Mouse (Mus musculus) neural tube, embryonic 15.5 days (tissue): ENCODE data around the gene Stard13. TPM values are rescaled to one million over a fixed set of nuclear protein-coding genes. Genes with fewer than 3 reads are reported as not detected.

Experiments used
- ATAC-seq: fragments of 200-750 bp; cut with Nextera tagmentation; 2 replicates; pipeline ENCODE4 v1.8.0; 2017; ENCODE audit warnings: mild to moderate bottlenecking, moderate TSS enrichment, moderate library complexity; ENCODE audit not compliant: low FRiP score
- H3K27ac ChIP-seq: fragments of 300-500 bp; sonication (generic); replicated peaks from 2 replicates; pipeline ENCODE4 v1.5.1; 2015; ENCODE audit warnings: mild to moderate bottlenecking, inconsistent platforms
- H3K27me3 ChIP-seq: fragments of 300-500 bp; sonication (generic); replicated peaks from 2 replicates; pipeline ENCODE4 v1.6.1; 2015; ENCODE audit warnings: inconsistent platforms
- H3K36me3 ChIP-seq: fragments of 300-500 bp; sonication (generic); 2 replicates; pipeline ENCODE4 v1.6.1; 2015; ENCODE audit warnings: inconsistent platforms
- H3K4me1 ChIP-seq: fragments of 300-500 bp; sonication (generic); 2 replicates; pipeline ENCODE4 v1.6.1; 2015; ENCODE audit warnings: inconsistent platforms
- H3K4me2 ChIP-seq: fragments of 300-500 bp; sonication (generic); 2 replicates; pipeline ENCODE4 v1.6.1; 2015; ENCODE audit warnings: inconsistent platforms, mild to moderate bottlenecking, moderate library complexity
- H3K4me3 ChIP-seq: fragments of 300-500 bp; sonication (generic); replicated peaks from 2 replicates; pipeline ENCODE4 v1.5.1; 2015; ENCODE audit warnings: mild to moderate bottlenecking, inconsistent platforms
- H3K9ac ChIP-seq: fragments of 300-500 bp; sonication (generic); replicated peaks from 2 replicates; pipeline ENCODE4 v1.6.1; 2015; ENCODE audit warnings: mild to moderate bottlenecking, inconsistent platforms
- H3K9me3 ChIP-seq: fragments of 300-500 bp; sonication (generic); replicated peaks from 2 replicates; pipeline ENCODE4 v1.6.1; 2016; ENCODE audit warnings: inconsistent platforms
- WGBS: fragments of 180-500 bp; shearing (Covaris S2); methylation state at CpG from one replicate; pipeline ENCODE4 v1.1.7; 2015; ENCODE audit warnings: mixed read lengths; 5-methylcytosine and 5-hydroxymethylcytosine counted together
- polyA plus RNA-seq: library from polyadenylated mRNA; unstranded; fragments of >200 nt; fragmentation: Nextera tagmentation; extraction: Ambion mirVana; gene quantifications from 2 replicates; pipeline ENCODE4 v1.2.1, GENCODE M21; 2015

Stard13 gene
- polyA plus RNA-seq, 1 experiment from 2014 or later, result 5.9 TPM

DNA sequence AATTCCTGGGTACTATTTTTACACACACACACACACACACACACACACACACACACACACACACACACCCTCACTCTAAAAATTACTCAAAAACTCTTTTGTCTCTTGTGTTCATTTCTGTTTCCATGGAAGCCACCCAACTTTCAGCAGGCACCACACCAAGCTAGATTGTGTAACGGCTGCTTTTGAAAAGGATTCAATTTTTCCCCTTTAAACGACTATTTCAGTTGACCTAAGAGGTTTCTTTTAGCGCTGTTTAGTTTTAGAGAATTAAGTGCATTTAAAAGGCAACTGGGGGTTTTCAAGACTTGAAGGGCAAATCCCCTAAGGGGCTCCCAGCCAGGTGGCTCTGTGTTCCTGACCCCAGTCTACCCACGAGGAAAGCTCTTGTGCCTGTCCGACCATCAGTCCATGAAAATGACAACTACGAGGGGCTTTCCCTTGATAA lies 123.2 kb downstream of the Stard13 start:
- Histone ChIP-seq H3K4me1 (peaks cover 11% of the 10 kb centered on the region), H3K9ac (no peak overlapping the region), H3K27me3 (no peaks in the 10 kb centered on the region), H3K4me3 (no peak overlapping the region), H3K9me3 (no peaks in the 10 kb centered on the region), H3K27ac (no peak overlapping the region), H3K4me2 (no peak overlapping the region), H3K36me3 (no peaks in the 10 kb centered on the region)
- WGBS, result 52% methylated on average over 6 of the region's 6 CpGs
- no peak for ATAC-seq

DNA sequence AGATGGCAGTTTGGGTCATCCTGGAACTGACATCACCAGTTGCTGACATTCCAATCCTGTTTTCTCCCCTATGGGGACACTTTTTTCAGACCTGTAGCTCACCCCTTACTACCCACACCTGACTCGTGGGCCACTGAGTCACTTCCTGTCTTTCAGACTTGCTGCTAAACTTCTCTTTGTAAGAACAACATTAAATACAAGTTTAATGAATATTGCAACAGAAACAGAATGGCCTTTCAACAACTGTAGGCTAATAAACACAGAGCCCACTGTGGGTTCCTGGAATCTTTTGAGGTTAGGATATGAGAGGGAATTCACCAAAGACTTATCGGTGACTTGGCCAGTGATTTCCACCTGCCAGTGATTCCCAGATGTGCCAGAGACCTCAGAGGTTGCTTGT lies 123.8 kb downstream of the Stard13 start:
- Histone ChIP-seq H3K4me1 (peaks cover 11% of the 10 kb centered on the region), H3K36me3 (no peaks in the 10 kb centered on the region), H3K4me2 (no peak overlapping the region), H3K27ac (no peak overlapping the region), H3K27me3 (no peaks in the 10 kb centered on the region), H3K9me3 (no peaks in the 10 kb centered on the region), H3K4me3 (no peak overlapping the region), H3K9ac (no peak overlapping the region)
- ATAC-seq, result no peak
- WGBS, result 80% methylated on average over 2 of the region's 2 CpGs

DNA sequence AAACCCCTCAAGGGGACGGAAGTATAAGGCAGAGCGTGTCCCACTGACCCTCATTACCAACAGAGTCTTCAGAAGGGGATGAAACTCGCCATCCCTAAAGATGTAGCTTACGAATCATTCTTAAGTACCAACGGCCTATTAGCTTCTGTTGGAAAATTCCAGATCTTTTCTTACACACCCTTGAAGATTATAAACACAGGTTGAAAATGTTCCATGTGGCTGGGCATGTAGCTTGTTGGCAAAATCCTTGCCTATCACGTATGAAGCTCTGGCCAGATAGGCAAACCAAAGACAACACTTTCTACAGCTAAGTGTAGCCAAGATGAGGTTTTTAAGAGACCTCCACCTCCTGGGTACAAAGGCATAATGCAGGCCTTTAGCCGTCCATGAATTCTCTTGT lies 124.7 kb downstream of the Stard13 start:
- 90% methylated on average over 7 of the region's 7 CpGs for WGBS
- H3K9me3 ChIP-seq, result no peaks in the 10 kb centered on the region
- H3K27ac ChIP-seq, result no peak overlapping the region
- H3K27me3 ChIP-seq, result no peaks in the 10 kb centered on the region
- peaks cover 14% of the 10 kb centered on the region for H3K4me1 ChIP-seq
- no peak overlapping the region for H3K9ac ChIP-seq
- no peak for ATAC-seq
- H3K4me3 ChIP-seq, result no peak overlapping the region
- H3K36me3 ChIP-seq, result no peaks in the 10 kb centered on the region
- no peak overlapping the region for H3K4me2 ChIP-seq

DNA sequence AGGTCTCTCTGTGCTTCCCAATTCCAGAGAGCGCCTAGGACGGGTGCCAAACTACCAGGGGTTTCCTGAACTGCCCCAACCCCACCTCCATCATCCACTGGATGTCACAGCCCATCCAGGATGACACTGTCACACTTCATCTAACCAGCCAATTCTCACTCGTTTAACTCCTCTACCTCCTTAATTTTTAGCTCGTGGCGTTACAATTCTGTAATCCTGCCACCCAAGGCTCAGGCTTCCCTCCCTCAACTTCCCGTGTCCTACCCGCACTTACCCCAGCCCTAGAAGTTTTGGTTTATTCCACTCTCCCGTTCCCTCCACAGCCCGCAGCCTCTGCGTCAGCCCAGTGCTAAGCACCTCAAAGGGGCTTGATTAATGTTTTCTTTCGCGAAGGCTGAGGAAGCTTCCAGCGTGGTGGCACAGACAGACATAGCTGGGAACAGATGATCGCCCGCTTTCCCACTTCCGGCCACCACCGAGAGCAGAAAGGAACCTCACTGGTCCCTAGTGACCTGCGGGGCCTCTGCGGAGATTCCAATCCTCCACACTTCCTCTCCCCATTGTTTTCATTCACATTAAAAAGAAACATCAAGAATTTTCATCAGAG lies 125.2 kb downstream of the Stard13 start:
- H3K4me1 ChIP-seq, result peaks cover 14% of the 10 kb centered on the region
- ATAC-seq, result no peak
- no peaks in the 10 kb centered on the region for H3K27me3 ChIP-seq
- 48% methylated on average over 19 of the region's 19 CpGs for WGBS
- no peak overlapping the region for H3K9ac ChIP-seq
- no peaks in the 10 kb centered on the region for H3K9me3 ChIP-seq
- H3K36me3 ChIP-seq, result no peaks in the 10 kb centered on the region
- peak overlapping the region; percentile 58 for H3K27ac ChIP-seq
- no peak overlapping the region for H3K4me3 ChIP-seq
- peak overlapping the region; percentile 23 for H3K4me2 ChIP-seq

DNA sequence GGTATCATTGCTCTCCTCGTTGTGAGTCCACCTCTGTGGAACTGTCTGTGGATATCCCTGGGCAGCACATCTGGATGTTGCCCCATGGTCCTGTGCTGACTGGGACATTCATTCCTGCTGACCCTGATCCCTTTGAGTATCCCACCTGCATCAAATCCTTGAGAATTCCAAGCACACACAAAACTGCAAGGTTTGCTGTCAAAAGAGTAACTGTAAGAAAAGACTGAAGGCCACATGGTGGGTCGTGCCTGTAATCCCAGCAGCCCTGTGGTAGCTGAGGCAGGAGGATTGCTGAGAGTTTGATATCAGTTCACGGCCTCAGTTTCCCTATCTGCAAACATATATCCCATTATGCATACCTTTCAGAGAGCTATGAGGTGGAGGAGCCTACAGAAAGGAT lies 126.8 kb downstream of the Stard13 start:
- no peak for ATAC-seq
- 98% methylated on average over 3 of the region's 3 CpGs for WGBS
- Histone ChIP-seq H3K4me2 (no peak overlapping the region), H3K27ac (no peak overlapping the region), H3K9ac (no peak overlapping the region), H3K4me3 (no peak overlapping the region), H3K9me3 (no peaks in the 10 kb centered on the region), H3K4me1 (peaks cover 14% of the 10 kb centered on the region), H3K27me3 (no peaks in the 10 kb centered on the region), H3K36me3 (no peaks in the 10 kb centered on the region)

DNA sequence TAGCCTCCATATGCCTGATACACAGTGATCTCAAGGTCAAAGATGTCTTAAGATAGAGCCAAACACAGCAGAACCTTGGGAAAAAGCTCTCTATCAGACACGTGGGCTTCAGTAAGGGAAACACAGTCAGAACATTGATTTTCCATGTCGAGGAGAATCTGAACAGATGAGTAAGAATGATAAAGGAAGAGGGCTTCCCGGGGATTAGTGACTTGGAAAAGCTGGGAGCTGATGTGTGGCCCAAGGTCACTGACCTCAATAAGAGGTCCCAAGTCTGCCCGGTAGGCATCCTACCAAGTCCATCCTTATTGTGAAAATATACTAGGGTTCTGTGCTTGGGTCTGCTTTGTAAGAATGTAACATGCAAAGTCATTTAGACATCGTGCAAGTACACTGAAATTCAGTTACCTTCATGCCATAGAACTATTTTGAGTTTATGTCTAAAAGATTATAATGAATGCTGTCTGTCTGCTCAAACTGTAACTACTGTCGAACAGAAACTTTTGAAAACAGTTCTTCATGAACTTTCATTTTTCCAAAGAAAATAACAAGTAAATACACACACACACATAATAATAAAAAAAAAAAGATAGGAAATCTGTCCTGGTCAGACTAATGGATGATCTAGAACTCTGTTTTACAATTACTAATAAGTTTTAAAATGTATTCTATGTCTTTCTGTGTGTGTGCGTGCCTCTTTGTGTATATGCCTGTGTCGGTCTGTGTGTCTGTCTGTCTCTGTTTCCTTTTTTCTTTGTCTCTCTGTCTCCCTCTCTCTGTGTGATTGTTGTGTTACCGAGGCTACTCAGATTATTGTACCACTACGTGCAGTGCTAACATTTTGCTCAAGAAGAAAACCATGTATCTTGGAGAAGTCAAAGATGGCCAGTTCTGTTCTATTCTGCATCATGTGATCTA lies 128.3 kb downstream of the Stard13 start:
- WGBS, result 79% methylated on average over 10 of the region's 10 CpGs
- H3K27ac ChIP-seq, result no peak overlapping the region
- no peak for ATAC-seq
- peaks cover 14% of the 10 kb centered on the region for H3K4me1 ChIP-seq
- no peaks in the 10 kb centered on the region for H3K36me3 ChIP-seq
- no peaks in the 10 kb centered on the region for H3K27me3 ChIP-seq
- H3K9ac ChIP-seq, result no peak overlapping the region
- no peak overlapping the region for H3K4me2 ChIP-seq
- no peak overlapping the region for H3K4me3 ChIP-seq
- no peaks in the 10 kb centered on the region for H3K9me3 ChIP-seq

DNA sequence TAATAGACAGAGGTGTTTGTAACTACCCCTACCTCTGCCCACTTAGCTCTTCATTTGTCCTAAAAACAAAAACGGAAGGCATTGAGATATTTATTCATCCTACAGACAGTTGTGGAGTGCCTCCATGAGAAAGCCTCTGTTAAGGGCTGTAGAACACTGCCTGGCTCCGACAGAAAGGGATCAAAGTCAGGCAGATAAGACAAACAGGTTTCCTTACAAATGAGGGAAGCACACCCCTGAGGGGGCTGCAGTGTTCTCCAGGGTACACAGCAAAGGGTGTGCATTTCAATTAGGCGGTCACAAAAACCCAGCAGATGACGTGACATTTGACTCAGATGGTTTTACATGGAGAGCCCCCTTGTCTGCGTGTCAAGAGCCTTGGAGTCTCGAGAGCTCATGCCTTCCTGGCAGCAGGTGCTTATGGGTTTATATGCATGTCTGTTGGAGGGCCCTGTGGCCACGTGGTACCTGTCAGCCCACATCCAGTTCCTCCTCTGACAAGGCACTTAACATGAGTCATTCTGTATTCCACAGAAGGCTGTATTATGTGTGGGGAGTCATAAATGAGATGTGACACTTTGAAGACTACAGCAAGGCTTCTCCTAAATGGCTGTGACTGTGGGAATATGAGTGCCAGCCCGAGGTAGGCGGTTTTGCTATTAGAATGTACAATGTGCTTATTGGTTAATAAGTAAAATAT lies 129.1 kb downstream of the Stard13 start:
- Histone ChIP-seq H3K4me1 (peaks cover 14% of the 10 kb centered on the region), H3K9me3 (no peaks in the 10 kb centered on the region), H3K27me3 (no peaks in the 10 kb centered on the region), H3K27ac (no peak overlapping the region), H3K9ac (no peak overlapping the region), H3K4me3 (no peak overlapping the region), H3K36me3 (no peaks in the 10 kb centered on the region), H3K4me2 (no peak overlapping the region)
- no peak for ATAC-seq
- 59% methylated on average over 9 of the region's 9 CpGs for WGBS

DNA sequence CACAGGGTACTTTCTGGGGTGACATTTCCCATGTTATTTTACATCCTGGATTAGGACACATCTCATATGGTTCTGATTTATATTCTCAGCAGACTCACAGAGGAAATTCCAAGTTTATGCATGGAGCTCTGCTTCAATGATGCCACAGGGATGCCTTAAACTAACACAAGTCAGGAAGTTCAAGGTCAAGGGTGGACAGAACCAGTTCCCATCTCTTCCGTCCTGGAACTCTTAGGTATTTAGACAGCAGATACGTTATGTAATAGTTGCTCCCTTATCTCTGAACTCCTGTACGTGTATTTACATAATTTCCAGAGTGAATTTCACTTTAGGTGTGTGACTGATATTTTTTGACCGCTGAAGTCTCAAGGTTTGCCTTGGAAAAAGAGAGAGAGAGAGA lies 130.4 kb downstream of the Stard13 start:
- WGBS, result 88% methylated on average over 4 of the region's 4 CpGs
- Histone ChIP-seq H3K4me2 (no peak overlapping the region), H3K9me3 (no peaks in the 10 kb centered on the region), H3K4me1 (peaks cover 11% of the 10 kb centered on the region), H3K4me3 (no peak overlapping the region), H3K36me3 (no peaks in the 10 kb centered on the region), H3K27ac (no peak overlapping the region), H3K9ac (no peak overlapping the region), H3K27me3 (no peaks in the 10 kb centered on the region)
- ATAC-seq, result no peak

DNA sequence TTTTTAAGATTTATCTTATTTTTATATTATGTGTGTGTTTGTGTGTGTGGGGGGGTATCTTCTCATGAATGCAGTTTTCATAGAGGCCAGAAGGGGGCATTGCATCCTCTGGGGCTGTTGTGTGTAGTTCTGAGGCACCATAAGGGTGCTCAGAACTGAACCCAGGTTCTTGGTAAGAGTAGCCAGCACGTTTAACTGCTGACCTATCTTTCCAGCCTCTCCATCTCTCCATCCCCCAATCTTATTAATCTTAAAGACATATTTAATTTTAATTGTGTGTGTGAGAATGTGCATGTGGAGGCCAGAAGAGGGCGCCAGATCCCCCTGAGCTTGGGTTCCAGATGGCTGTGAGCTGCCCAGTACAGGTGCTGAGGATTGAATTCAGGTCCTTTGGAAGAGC lies 131.4 kb downstream of the Stard13 start:
- no peaks in the 10 kb centered on the region for H3K36me3 ChIP-seq
- 49% methylated on average over 2 of the region's 2 CpGs for WGBS

DNA sequence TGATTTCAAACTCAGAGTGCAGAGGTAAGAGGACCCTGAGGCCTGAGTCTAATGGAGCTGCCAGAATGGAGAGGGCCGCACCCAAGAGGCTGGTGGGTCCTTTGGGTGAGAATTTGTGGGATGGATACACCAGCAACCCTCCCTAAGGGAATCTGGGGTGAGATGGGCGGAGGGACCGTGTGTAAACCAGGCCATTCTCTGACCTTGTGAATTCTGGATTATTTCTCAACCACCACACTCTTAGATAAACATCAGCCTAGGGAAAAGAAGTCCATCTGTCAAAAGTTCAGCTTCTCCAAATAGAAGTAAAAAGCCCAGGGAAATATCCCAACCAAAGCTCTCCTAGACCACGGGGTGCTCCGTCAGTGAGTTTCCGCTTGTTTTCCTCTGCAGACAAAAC lies 137.6 kb downstream of the Stard13 start:
- no peak for ATAC-seq
- Histone ChIP-seq H3K4me3 (no peak overlapping the region), H3K4me2 (no peak overlapping the region), H3K9ac (no peak overlapping the region), H3K4me1 (no peaks in the 10 kb centered on the region), H3K36me3 (no peaks in the 10 kb centered on the region), H3K27ac (no peak overlapping the region), H3K27me3 (no peaks in the 10 kb centered on the region), H3K9me3 (no peaks in the 10 kb centered on the region)
- WGBS, result 92% methylated on average over 6 of the region's 6 CpGs

More for the DNA sequence above, 131.4 kb downstream of the Stard13 start:
- no peaks in the 10 kb centered on the region for H3K9me3 ChIP-seq
- H3K27ac ChIP-seq, result no peak overlapping the region
- no peak overlapping the region for H3K4me2 ChIP-seq
- ATAC-seq, result no peak
- H3K9ac ChIP-seq, result no peak overlapping the region
- no peak overlapping the region for H3K4me3 ChIP-seq
- no peaks in the 10 kb centered on the region for H3K27me3 ChIP-seq
- peaks cover 3% of the 10 kb centered on the region; the same call in 1 of the 2 replicates for H3K4me1 ChIP-seq

DNA sequence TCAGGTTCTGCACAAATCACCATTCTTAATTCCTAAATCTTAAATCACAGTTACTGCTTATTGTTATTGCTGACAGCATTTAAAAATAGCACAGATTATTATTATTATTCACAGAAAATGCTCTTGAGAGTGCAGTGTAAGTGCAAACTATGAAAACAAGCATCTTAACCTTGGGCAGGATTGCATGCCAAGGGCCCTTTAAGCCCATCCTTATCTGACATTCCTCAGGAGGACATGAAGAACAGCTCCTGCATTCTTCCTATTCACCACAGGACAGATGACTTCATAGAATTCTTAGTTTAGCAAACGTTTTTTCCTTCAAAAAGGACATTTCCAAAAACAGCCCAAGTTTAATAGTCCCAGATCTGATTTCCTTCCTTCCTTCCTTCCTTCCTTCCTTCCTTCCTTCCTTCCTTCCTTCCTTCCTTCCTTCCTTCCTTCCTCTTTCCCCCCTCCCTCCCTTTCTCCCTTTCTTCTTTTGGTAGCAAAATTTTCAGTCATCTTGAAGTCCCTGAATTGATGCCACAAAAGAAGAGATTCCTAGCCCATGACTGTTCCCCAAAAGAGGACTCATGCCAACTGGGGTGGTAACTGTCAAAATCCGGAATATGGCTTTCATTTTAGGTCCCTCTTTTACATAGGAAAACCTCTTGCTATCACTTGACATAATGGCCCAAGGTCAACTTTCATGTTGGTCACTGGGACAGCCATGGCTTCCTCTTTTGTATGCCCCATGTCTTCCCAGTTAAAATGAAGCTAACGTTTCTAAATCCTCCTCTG lies 140.6 kb downstream of the Stard13 start:
- no peak overlapping the region for H3K4me3 ChIP-seq
- H3K36me3 ChIP-seq, result no peaks in the 10 kb centered on the region
- no peaks in the 10 kb centered on the region for H3K9me3 ChIP-seq
- H3K4me2 ChIP-seq, result no peak overlapping the region
- 77% methylated on average over 3 of the region's 3 CpGs for WGBS
- no peak overlapping the region for H3K27ac ChIP-seq
- no peaks in the 10 kb centered on the region for H3K27me3 ChIP-seq
- H3K4me1 ChIP-seq, result peaks cover 4% of the 10 kb centered on the region; the same call in 1 of the 2 replicates
- H3K9ac ChIP-seq, result no peak overlapping the region
- no peak for ATAC-seq
